Mouse (Mus musculus): ENCODE measurements around the gene Fam169a. TPM values are rescaled to one million over a fixed set of nuclear protein-coding genes. Genes with fewer than 3 reads are reported as not detected.

Fam169a gene
- 5.5 and 6.5 TPM in 2 replicates for polyA plus RNA-seq (2012; rRNA removed)

DNA sequence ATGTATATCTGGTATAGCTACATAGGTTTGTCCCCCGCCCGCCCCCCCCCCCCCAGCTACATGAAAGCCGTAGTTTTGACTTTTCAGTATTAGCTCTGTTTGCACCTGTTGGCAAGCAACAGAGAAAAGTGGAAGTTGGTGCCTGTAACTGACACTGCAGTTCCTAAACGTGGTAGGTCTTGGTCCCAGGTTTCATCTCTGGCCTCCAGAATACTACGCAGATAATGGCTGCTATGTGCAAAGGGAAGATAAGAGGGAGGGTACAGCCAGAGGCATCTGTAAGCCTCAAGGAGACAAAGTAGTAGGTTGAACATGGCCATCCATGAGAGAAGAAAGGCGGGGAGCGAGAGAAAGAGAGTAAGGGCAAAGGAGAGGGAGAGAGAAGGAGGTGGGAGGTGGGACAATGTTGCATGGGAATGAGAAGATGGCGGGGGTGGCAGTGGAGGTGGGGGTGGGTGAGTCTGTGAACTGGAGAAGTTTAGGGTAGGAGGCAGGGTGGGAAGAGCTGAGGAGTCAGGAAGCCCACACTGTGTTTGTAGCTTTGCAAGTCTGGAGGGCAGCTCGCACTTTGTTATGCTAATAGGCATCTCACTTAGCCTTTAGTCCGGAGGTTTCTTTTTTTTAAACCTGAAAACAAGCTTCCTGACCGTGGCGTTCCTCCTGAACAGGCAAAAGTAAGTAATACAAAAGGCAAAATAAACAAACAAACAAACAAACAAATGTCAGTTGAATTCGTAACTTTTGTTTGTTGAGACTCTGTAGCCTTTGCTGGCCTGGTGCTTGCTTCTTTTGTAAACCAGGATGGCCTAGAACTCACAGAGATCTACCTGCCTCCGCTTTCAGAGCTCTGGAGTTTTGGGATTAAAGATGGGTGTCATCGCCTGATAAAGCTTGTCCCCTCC is at the start of gene Fam169a:
Fam169a (plus strand) TSS at position 638 of the 902 bp plus-strand sequence.

GRCm38 (mm10) chr13:97034262-97034661 is 32.8 kb upstream of the Fam169a start, which contains the start of gene 1700029F12Rik:
Gene 1700029F12Rik (minus strand): TSS chr13:97034362.

DNA sequence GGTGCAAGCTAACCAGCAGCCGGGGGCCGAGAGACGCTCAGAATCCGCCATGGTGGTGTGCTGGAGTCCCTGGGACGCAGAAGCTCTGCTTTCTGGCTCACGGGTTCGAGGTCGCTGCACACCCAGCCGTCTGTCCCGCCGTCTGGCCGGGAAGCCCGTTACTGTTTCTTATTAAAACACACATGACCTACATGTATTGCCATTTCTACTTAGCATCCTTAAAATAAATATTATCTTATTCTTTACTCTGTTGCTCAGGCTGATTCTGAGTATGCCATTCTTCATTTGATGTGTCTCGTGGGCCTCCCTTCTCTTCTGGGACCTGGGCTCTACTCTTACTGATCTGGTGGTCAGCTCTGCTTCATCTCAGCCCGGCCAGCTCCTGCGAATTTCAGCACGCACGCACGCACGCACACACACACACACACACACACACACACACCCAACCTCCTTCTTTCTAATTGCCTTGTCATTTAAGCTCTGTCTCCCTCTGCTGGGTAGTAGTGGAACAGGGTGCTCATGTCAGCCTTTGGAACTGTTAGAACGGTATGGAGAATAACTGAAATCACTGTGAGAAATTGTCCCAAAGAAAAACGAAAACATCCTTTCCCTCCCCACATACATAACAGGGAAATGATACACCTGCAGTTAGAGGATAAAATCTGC is 32.2 kb downstream of the Fam169a start, which contains the start of gene Gm6169:
Gm6169 (minus strand) TSS at position 51 of the 666 bp plus-strand sequence.

GRCm38 (mm10) chr13:97137466-97138400 is 70.6 kb downstream of the Fam169a start, which contains the start of the genes Gfm2 and Nsa2:
Gene Gfm2 (plus strand): TSS chr13:97137937.
Gene Nsa2 (minus strand): TSS chr13:97137937.

Other genes starting within 250 kb of the Fam169a start
- 0.18 and 0.39 TPM in 2 replicates for gene Gcnt4, start 142.6 kb upstream of the Fam169a start, polyA plus RNA-seq (2012; rRNA removed)
- gene 1700029F12Rik, start 32.9 kb upstream of the Fam169a start, polyA plus RNA-seq (2012; rRNA removed) = not detected in 2 replicates
- gene Gm6169, start 32.0 kb downstream of the Fam169a start, polyA plus RNA-seq (2012; rRNA removed) = 0.35 and 0.52 TPM in 2 replicates
- gene Gfm2, start 70.7 kb downstream of the Fam169a start, polyA plus RNA-seq (2012; rRNA removed) = 33.2 and 33.8 TPM in 2 replicates
- gene Nsa2, start 70.7 kb downstream of the Fam169a start, polyA plus RNA-seq (2012; rRNA removed) = 155 and 214 TPM in 2 replicates
- 12.1 and 17.6 TPM in 2 replicates for gene Hexb, start 131.1 kb downstream of the Fam169a start, polyA plus RNA-seq (2012; rRNA removed)
- 59.1 and 63.5 TPM in 2 replicates for gene Enc1, start 173.8 kb downstream of the Fam169a start, polyA plus RNA-seq (2012; rRNA removed)